Mouse (Mus musculus): ENCODE measurements around the gene Peak1. TPM values are rescaled to one million over a fixed set of nuclear protein-coding genes. Genes with fewer than 3 reads are reported as not detected.

Gene Peak1
- total and polyA plus RNA-seq, 3 experiments: 10.4 to 37.8 (median 37.5) TPM

DNA sequence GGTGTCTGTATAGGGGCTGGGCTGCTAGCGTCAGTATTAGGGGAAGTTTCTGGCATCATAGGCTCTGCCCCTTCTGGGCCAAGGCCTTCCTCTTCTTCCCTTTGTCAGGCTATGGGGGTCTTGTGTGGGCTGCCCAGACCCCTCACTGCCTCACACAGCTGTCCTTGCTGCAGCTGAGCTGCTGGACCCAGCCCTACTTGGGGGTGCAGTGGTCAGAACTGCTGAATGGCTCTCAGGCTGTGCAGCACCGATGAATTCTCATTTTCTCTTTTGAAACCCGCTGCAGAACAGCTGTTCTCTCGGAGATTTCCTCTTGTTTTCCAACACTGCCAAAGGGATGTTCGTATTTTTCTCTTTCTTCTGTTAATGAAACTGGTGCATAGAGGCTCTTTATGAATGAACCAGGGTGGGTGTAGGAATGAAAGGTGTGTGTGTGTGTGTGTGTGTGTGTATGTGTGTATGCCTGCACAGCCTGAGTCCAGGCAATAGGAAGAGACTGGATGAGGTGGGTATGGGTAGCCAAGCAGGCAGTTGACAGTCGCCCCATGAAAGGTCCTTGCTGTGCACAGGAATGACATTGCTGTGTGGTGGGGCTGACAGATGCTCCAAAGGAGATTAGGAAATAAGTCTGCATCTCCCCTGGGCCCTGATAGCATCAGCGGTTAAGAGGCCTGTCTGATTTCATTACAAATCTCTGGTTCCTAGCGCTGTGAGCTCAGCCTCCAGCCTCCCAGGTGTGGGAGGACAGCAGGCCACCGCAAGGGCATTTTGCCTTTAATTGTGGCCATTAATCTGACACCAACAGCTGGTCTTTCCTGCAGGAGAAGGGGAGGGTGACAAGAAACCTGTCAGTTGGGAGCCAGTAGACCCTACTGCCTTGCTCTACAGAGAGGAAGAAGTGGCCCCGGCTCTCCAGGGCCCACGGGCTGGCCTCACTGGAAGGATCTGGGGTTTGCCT, 226.1 kb downstream of the Peak1 start:
- intact Hi-C loops (cut with DNase I): no loop called here
- TF ChIP-seq CTCF (IDR thresholded peaks at IDR 0.05): no peak
- no peak for TF ChIP-seq POLR2A (IDR thresholded peaks at IDR 0.05; ENCODE audit: insufficient read depth, low read depth, low read length)
- TF ChIP-seq EP300 (IDR thresholded peaks at IDR 0.05; ENCODE audit: insufficient read depth, low read depth, low read length): no peak
- H3K27me3 ChIP-seq (ENCODE audit: control insufficient read depth, insufficient read depth, low read length): no peaks in the 10 kb centered on the region
- H3K36me3 ChIP-seq (ENCODE audit: control insufficient read depth, insufficient read depth, low read length): no peaks in the 10 kb centered on the region
- no peak overlapping the region for H3K4me3 ChIP-seq
- H3K4me1 ChIP-seq (ENCODE audit: control insufficient read depth, insufficient read depth, low read length): no peaks in the 10 kb centered on the region
- H3K9ac ChIP-seq (ENCODE audit: low read depth, low read length): no peak overlapping the region
- no peak overlapping the region for H3K27ac ChIP-seq
- no peak for DNase-seq
- H3K79me2 ChIP-seq (replicated peaks; ENCODE audit: control insufficient read depth, insufficient read depth, low read length): no peaks in the 10 kb centered on the region
- WGBS: 63% methylated on average over 11 of the region's 11 CpGs

DNA sequence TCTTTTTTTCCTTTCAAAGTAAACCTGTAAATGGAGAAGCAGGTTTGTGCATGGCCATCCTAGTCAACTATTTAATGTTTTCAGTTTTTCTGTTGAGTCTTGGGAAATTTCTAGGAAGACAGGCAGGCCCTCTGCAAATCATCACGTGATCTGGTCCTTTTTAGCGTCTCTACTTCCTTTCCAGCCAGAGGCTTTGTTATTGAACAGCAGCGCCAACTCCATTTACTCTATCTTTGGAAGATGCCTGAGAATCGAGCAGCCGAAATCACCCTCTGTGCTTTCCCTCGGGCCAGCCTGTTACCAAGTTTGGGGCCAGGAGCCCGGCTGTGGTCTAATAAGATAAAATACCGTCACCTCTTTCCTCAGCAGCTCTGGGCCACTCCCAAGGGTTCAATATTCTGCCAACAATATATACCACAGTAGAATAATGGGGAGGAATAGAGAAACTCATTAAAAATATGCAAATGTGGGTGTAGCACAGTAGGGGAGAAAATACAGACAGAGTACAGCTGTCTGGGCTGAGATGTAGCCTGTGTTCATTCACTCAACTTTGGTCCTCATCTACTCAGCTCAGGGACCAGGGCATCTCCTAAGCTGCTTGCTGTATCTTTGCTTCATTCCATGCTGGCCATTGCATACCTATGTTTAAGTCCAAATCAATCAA, 237.6 kb downstream of the Peak1 start:
- DNase-seq: peak in 1 of 2 experiments; percentile 15

DNA sequence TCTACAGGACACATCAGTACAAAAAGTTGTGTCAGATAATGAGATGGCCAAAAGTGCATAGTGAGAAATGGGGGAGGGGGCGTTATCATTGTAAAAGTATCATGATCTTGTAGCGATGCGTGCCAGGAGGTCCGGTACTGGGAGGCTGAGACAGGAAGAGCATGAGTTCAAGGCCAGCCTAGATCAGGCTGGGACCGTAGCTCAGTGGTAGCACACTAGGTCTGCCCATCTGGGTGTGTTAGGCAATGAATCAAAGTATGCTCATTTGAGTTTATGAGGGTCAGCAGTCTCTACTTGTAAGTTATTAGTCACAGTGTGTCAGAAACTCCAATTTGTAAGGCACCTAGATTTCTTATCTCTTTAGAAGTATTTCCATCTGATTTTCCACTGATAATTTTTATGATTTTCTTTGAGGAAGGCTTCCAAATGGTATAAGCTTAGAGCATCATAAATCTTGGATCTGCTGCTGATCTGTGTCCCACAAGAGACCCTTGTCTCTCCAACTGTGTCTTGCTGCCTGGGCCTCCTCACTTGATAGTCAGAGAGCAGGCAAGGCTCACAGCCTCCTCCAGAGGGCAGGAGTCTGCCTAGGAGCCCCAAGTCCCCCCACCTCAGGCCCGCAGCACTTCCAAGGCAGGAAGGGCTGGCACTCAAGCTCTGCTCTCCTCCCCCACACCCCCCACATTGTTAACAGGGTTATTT, 238.3 kb downstream of the Peak1 start:
- no peak overlapping the region for H3K9ac ChIP-seq (ENCODE audit: low read depth, low read length)
- intact Hi-C loops (cut with DNase I): no loop called here
- H3K4me3 ChIP-seq: no peak overlapping the region
- H3K4me1 ChIP-seq (ENCODE audit: control insufficient read depth, insufficient read depth, low read length): peaks cover 5% of the 10 kb centered on the region
- TF ChIP-seq CTCF (IDR thresholded peaks at IDR 0.05) (peak; percentile 63), EP300 (IDR thresholded peaks at IDR 0.05; ENCODE audit: insufficient read depth, low read depth, low read length) (no peak)
- H3K27ac ChIP-seq: peak overlapping the region; percentile 22
- no peaks in the 10 kb centered on the region for H3K79me2 ChIP-seq (replicated peaks; ENCODE audit: control insufficient read depth, insufficient read depth, low read length)
- H3K27me3 ChIP-seq (ENCODE audit: control insufficient read depth, insufficient read depth, low read length): no peaks in the 10 kb centered on the region
- DNase-seq: peak in 1 of 2 experiments; percentile 22
- no peaks in the 10 kb centered on the region for H3K36me3 ChIP-seq (ENCODE audit: control insufficient read depth, insufficient read depth, low read length)
- WGBS: 76% methylated on average over 6 of the region's 6 CpGs

More for the DNA sequence above, 237.6 kb downstream of the Peak1 start:
- no peaks in the 10 kb centered on the region for H3K36me3 ChIP-seq (ENCODE audit: control insufficient read depth, insufficient read depth, low read length)
- peaks cover 5% of the 10 kb centered on the region for H3K4me1 ChIP-seq (ENCODE audit: control insufficient read depth, insufficient read depth, low read length)
- 0 out of 2 replicates have a peak overlapping the region, but pooled peaks have one; percentile 4 for H3K9ac ChIP-seq (ENCODE audit: low read depth, low read length)
- WGBS: 21% methylated on average over 8 of the region's 8 CpGs
- no peaks in the 10 kb centered on the region for H3K27me3 ChIP-seq (ENCODE audit: control insufficient read depth, insufficient read depth, low read length)
- intact Hi-C loops (cut with DNase I): no loop called here
- H3K79me2 ChIP-seq (replicated peaks; ENCODE audit: control insufficient read depth, insufficient read depth, low read length): no peaks in the 10 kb centered on the region
- TF ChIP-seq EP300 (IDR thresholded peaks at IDR 0.05; ENCODE audit: insufficient read depth, low read depth, low read length) (no peak), CTCF (IDR thresholded peaks at IDR 0.05) (no peak), POLR2A (IDR thresholded peaks at IDR 0.05; ENCODE audit: insufficient read depth, low read depth, low read length) (no peak)
- no peak overlapping the region for H3K4me3 ChIP-seq
- peak overlapping the region; percentile 22 for H3K27ac ChIP-seq

DNA sequence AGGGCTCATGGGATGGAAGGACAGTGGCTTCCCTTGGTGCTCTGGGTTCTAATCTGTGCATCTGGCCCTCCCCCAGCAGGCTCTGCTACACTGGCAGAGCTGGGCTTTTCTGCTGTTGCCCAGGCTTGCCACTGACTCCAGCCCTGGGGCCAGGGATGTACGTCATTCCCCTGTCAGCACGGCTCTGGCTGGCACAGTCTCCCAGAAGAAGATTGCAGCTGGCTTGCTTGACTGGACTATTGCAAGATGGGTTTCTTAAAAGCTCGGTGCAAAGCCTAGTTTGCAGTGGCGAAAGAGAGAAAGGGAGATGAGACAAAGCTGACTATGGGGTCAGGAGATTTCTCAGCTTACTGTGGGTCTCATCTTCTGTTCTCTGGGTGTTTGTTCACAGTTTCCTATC, 240.5 kb downstream of the Peak1 start:
- DNase-seq: no peak
- intact Hi-C loops (cut with DNase I): no loop called here
- Histone ChIP-seq H3K9ac (ENCODE audit: low read depth, low read length) (no peak overlapping the region), H3K27me3 (ENCODE audit: control insufficient read depth, insufficient read depth, low read length) (no peaks in the 10 kb centered on the region), H3K79me2 (replicated peaks; ENCODE audit: control insufficient read depth, insufficient read depth, low read length) (no peaks in the 10 kb centered on the region), H3K27ac (no peak overlapping the region), H3K4me1 (ENCODE audit: control insufficient read depth, insufficient read depth, low read length) (peaks cover 5% of the 10 kb centered on the region), H3K4me3 (no peak overlapping the region), H3K36me3 (ENCODE audit: control insufficient read depth, insufficient read depth, low read length) (no peaks in the 10 kb centered on the region)
- TF ChIP-seq CTCF (IDR thresholded peaks at IDR 0.05) (no peak), EP300 (IDR thresholded peaks at IDR 0.05; ENCODE audit: insufficient read depth, low read depth, low read length) (no peak), POLR2A (IDR thresholded peaks at IDR 0.05; ENCODE audit: insufficient read depth, low read depth, low read length) (no peak)
- WGBS: 68% methylated on average over 4 of the region's 4 CpGs

DNA sequence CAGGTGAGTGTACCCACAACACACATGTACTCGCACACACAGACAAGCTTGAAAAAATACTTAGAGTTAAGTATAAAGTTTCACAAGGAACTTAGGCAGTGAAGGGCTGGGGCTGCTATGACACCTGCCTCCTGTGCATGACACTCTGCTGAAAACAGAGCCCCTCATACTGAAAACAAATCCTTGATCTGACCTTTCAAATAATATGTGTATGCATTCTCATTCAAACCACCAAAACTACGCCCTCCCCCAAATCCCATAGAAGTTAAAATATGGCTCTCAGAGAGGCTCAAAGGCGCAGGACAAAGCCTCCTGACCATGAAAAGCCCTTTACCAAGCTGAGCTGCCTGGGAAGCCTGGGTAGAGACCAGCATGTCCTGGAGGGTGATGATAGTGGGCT, 242.6 kb downstream of the Peak1 start:
- no peak for DNase-seq
- Histone ChIP-seq H3K36me3 (ENCODE audit: control insufficient read depth, insufficient read depth, low read length) (no peaks in the 10 kb centered on the region), H3K79me2 (replicated peaks; ENCODE audit: control insufficient read depth, insufficient read depth, low read length) (no peaks in the 10 kb centered on the region), H3K4me3 (no peak overlapping the region), H3K9ac (ENCODE audit: low read depth, low read length) (no peak overlapping the region), H3K27ac (no peak overlapping the region), H3K27me3 (ENCODE audit: control insufficient read depth, insufficient read depth, low read length) (no peaks in the 10 kb centered on the region), H3K4me1 (ENCODE audit: control insufficient read depth, insufficient read depth, low read length) (no peaks in the 10 kb centered on the region)
- TF ChIP-seq EP300 (IDR thresholded peaks at IDR 0.05; ENCODE audit: insufficient read depth, low read depth, low read length) (no peak), CTCF (IDR thresholded peaks at IDR 0.05) (no peak), POLR2A (IDR thresholded peaks at IDR 0.05; ENCODE audit: insufficient read depth, low read depth, low read length) (no peak)
- WGBS: 88% methylated on average over 3 of the region's 3 CpGs
- intact Hi-C loops (cut with DNase I): no loop called here
